Mouse (Mus musculus): ENCODE data around the gene Tmem235. TPM values are rescaled to one million over a fixed set of nuclear protein-coding genes. Genes with fewer than 3 reads are reported as not detected.

Tmem235 gene
- under 1 TPM in 1 of 2 experiments, not detected in 1; 0.45 TPM for polyA plus RNA-seq (2017; shearing (Covaris generic))

DNA sequence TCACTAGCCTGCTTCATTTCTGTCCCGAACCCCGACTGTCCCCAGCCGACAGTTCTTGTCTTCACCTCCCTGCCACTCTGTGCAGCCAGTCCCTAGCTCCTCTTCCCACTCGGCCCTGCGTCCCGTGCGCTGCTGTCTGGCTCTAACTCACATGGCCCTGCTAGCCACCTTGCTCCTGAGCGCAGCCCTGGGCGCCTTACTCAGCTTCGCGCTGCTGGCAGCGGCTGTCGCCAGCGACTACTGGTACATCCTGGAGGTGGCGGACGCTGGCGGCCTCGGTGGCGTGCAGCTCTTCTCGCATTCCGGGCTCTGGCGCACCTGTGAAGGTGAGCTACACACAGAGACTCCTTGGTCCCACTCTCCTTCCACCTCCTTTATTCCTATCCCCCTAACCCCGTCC is at the start of gene Tmem235:
Gene Tmem235, plus strand, starts transcription at position 152 of the 400 bp plus-strand sequence.

DNA sequence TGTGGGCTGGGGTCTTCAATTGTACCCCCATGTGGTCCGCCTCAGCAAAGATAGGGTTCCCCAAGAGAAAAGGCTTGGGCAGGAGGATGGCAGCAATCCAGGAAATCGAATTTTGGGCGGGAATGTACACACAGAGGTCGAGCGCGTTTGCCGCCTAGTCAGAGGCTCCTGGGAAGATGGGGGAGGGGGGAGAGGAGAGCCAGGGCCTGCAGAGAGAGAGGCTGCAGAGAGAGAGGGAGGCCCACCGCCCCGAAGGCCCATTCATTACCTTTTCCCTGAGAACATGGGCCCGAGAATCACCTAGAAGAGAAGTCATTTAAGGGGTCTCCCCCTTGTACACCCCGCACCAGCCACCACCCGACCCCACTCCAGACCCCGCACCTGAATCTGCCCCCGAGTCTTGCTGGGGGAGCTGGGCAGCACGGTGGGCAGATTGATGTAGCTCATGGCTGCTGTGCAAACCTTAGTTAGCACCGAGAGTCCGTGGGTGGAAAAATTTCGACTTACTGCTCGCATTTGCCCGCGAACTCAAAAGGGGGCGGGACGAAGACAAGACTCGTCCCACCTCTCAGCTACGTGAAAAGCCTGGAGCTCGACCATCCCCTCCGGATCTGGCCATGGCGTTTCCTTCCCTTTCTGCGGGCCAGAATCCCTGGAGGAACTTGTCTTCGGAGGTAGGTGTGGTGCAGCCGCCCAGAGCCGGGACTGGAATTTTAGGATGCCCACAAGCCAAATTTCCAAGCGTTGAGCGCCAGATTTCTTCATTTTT is 35.0 kb upstream of the Tmem235 start, which contains the start of the genes Afmid and Tk1:
Gene Afmid, plus strand, starts transcription at position 592 of the 769 bp plus-strand sequence.
Gene Tk1, minus strand, starts transcription at position 760 of the 769 bp plus-strand sequence.

GRCm38 (mm10) chr11:117848985-117849671 is 11.4 kb upstream of the Tmem235 start, which contains the start of gene Birc5:
Gene Birc5, plus strand, starts transcription at chr11:117849251.

GRCm38 (mm10) chr11:117872861-117873608 is 12.5 kb downstream of the Tmem235 start, which contains the start of gene Tha1:
Gene Tha1, minus strand, starts transcription at chr11:117873481.

Other genes starting within 250 kb of the Tmem235 start
- 10 to 100 TPM; 18.2 to 19.0 TPM for gene Tnrc6c, start 206.5 kb upstream of the Tmem235 start, polyA plus RNA-seq (2017; shearing (Covaris generic))
- gene Tmc8, start 78.7 kb upstream of the Tmem235 start, polyA plus RNA-seq (2017; shearing (Covaris generic)): 100 to 1,000 TPM; 120 to 139 TPM
- 100 to 1,000 TPM; 141 to 153 TPM for gene Tmc6, start 78.6 kb upstream of the Tmem235 start, polyA plus RNA-seq (2017; shearing (Covaris generic))
- 1 to 10 TPM in 1 of 2 experiments, not detected in 1; 1.2 TPM for gene 6030468B19Rik, start 63.1 kb upstream of the Tmem235 start, polyA plus RNA-seq (2017; shearing (Covaris generic))
- gene Gm20708, start 51.1 kb upstream of the Tmem235 start, polyA plus RNA-seq (2017; shearing (Covaris generic)): 1 to 10 TPM; 2.6 to 4.0 TPM
- gene Syngr2, start 51.1 kb upstream of the Tmem235 start, polyA plus RNA-seq (2017; shearing (Covaris generic)): 100 to 1,000 TPM; 132 to 205 TPM
- 10 to 100 TPM; 24.6 to 27.6 TPM for gene Afmid, start 34.8 kb upstream of the Tmem235 start, polyA plus RNA-seq (2017; shearing (Covaris generic))
- 10 to 100 TPM; 14.0 to 29.6 TPM for gene Tk1, start 34.7 kb upstream of the Tmem235 start, polyA plus RNA-seq (2017; shearing (Covaris generic))
- gene Birc5, start 11.5 kb upstream of the Tmem235 start, polyA plus RNA-seq (2017; shearing (Covaris generic)): 1 to 10 TPM; 3.6 to 9.1 TPM
- gene Tha1, start 12.7 kb downstream of the Tmem235 start, polyA plus RNA-seq (2017; shearing (Covaris generic)): 10 to 100 TPM; 14.9 to 22.7 TPM
- 100 to 1,000 TPM; 104 to 139 TPM for gene Socs3, start 109.3 kb downstream of the Tmem235 start, polyA plus RNA-seq (2017; shearing (Covaris generic))
- gene Pgs1, start 125.5 kb downstream of the Tmem235 start, polyA plus RNA-seq (2017; shearing (Covaris generic)): 10 to 100 TPM; 50.8 to 53.9 TPM

All from inflammation-experienced regulatory T-cells (primary cell).